Mouse (Mus musculus) layer of hippocampus, adult 11-12 months (tissue): Measurements from ENCODE around the gene Rsad1.

Experiments
- DNase-seq: peaks from one replicate; pipeline ENCODE4 v3.0.0; 2022; ENCODE audit warnings: low spot score

Rsad1 gene

DNA sequence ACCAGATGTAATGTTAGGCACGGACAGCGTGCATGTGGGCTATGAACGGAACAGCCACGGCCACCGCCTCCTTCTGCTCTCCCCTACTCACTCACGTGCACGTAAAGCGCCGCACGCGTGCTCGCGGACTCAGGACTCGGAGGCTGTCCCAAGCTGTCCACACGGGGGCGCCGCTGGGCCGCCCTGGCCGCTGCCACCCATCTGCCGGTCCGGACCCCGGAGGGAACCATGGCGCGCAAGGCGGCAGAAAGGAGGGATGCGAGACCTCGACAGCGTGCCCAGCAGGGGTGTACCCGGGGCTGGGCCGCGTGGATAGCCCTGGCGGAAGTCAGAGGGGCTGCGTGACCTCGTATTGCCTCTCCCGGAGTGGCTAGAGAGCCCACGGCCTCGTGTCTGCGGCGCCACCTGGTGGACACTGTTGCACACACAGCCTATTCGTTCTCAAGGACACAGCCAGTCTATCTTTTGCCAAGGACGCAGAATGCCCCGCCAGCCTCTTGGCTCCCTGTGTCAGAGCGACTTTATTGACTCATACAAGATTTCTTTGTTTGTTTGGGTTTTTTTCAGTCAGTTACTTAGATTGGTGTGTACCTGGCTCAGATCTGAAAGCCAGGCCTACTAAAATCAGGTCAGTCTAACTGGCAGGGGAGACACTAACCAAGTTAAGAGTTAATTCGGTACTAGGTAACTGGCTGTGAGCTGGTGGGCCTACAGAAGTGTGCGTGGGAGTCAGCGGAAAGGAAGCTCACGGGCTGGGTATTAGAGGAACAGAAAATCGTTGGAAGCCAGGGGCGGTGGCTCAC lies at the start of gene Rsad1:
Rsad1 (minus strand) TSS at position 368 of the 803 bp plus-strand sequence.
- peak; percentile 97 for DNase-seq

DNA sequence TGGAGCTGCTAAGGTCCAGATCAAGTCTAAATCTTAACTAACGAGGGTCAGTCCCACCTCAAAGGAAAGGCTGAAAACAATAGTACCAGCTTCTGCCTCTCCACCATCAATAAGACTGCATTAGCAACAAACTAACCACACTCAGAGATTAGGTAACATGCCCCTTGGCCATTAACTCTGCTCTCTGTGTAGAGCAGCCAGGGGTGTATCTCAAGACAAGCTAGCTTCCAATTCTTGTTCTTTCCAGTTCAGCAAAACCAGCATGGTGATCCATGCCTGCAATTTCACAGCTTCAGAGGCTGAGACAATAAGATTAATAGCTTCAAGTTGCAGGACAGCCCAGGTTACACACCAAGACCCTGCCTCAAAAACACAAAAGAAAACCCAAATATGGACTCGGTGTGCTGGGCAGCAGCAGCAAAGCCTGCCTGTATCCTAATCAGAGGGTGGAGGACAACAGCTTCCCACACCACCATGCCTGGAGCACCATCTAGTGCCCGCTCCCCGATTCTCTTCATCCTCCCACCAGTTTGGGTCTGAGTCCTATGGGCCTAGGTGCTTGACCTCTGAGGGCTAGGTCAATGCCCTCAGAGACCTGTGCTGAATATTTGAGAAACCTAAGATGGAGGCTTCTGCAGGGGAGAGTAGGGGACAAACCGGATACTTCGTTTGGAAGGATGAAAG lies 49.5 kb upstream of the Rsad1 start:
- no peak for DNase-seq

DNA sequence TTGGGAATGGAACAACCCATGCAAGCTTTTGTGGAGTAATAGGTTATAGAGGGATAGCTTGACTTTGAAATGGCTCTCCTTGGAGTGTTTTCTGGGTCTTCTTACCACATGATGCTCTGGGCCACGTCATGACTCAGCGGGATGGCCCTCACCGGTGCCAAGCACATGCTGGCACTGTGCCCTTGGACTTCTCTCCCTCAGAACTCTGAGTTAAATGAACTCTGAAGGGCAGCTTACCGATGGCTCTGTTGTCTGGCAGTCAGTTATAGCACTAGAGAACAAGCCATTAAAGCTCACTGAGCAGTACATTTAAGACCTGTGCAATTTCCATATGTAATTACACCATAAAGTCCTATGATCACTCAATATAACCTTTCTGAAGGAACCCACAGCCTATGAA lies 48.3 kb upstream of the Rsad1 start:
- DNase-seq, result no peak

DNA sequence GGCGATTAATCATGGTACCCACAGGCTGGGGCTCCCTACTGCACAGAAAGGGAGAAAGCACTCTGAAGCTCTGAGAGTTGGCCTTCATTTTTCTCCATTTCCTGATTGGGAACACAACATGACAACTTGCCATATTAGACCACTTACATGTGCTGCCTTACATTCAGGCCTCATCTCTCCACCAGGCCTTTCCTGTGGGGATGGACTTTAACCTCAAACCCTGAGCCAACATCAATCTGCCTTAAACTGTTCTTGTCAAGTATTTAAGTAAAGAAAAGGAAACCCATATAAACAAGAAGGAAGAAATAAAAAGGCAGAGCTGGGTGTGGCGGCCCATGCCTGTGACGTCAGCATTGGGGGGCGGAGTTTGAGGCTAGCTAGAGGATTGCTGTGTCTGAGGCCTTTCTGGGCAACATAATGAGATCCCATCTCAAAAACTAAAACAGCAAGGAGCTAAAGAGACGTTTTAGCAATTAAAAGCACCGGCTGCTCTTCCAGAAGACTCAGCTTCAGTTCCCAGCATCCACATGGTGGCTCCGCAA lies 47.3 kb upstream of the Rsad1 start:
- DNase-seq, result no peak

DNA sequence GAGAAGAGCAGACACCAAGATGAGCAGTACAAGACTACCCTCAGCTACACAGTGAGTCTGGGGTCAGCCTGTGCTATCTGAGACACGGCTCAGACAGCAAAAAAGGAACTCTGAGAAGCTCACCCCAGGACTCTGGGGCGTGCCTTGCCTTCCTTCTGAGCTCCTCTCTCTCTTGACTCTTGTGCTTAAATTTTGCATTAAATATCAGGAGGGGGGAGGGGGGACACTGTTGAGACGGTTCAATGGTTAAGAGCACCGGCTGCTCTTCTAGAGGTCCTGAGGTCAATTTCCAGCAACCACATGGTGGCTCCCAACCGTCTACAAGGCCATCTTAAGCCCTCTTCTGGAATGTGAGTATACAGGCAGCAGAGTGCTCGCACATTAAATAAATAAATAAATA lies 38.5 kb upstream of the Rsad1 start:
- no peak for DNase-seq

DNA sequence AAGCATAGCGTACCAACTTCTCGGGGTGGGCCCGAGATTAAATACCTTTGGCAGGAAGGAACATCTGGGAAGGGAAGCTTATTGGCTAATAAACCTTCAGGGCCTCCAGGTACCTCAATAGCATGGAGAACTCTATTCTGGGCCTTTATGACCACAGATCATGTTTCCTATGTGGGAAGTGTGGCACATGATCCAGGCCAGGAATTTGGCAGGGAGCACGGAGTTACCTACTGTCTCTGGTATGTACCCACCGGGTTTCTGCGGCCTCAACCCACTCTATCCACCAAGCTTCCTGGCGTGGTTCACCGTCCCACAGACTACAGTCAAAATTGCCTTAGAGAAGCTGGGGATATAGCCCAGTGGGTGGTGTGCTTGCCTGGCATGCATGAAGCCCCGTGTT lies 36.0 kb upstream of the Rsad1 start:
- no peak for DNase-seq

DNA sequence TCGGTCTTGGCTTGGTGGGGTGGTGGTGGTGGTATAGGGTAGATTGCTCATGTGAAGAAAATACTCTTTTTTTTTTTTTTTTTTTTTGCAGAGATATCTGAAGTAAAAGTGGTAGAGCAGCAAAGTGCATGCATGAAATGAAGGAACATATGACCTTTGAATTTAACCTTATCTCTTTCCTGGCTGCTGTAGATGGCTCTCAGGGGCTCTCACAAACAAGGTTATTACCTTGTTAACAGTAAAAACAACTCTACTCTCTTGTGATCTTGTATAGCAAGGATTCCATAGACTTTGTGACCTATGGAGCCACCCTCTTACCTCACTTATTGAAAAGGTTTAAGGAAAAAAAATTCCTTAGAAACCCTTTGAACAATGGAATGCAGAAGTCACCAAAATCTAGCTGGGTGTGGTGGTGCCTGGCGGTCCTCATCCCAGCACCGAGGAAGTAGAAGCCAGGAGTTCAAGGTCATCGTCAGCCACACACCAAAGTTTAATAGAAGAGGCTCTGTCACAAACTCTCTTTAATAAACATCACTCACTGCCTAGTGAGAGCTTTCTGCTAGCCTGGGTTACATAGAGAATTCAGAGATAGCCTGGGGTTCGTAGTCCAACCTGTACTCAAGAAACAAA lies 31.2 kb upstream of the Rsad1 start:
- no peak for DNase-seq

DNA sequence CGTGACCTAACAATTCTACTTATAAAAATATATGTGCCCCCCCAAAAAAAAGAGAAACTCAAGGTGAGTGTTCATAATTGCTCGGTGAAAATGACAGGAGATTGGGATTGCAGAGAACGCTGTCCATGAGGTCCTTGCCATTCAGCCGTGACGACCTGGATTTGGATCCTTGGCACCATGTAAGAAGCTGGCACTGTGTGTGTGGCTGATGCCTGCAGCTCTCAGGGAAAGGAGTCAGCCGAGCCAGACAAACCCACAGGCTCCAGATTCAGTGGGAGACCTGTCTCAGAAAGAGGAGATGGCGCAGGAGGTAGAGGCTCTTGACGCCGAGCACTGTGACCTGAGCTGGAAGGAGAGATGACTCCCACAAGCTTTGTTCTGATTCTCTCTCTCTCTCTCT lies 27.3 kb upstream of the Rsad1 start:
- DNase-seq, result no peak

DNA sequence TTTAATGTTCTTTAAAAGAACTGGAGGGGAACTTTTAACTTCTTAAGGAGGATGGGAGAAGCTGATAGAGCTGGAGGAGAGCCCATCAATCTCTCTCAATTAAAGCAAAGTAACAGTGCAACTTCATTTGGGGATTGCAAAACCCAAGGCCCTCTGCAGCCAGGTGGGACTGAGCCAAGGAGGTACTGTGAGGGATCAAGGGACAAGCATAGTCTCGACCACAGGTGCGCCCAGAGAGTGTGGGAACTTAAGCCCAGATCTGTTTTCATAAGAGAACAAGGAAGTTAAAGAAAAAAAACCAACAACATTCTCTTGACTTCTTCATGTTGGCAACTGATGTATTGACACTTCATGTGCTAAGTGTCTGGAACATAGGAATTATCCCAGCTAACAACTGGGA lies 26.0 kb upstream of the Rsad1 start:
- DNase-seq, result no peak

DNA sequence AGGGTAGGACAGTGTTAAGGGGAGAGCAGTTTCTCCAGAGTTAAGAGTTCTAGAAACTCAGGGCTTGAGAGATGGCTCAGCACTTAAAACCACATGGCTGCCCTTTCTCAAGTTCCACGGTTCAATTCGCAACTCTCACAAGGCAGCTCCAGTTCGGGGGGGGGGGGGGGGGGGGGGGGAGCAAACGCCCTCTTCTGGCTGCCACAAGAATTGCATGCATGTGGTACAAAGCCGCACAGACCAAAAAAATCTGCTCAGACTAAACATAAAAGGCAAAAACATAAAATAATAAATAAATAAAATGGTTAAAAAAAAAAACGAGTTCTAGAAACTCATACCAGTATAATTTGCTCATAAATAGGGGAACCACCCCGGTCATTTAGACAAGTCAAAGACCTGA lies 25.5 kb upstream of the Rsad1 start:
- DNase-seq, result no peak

DNA sequence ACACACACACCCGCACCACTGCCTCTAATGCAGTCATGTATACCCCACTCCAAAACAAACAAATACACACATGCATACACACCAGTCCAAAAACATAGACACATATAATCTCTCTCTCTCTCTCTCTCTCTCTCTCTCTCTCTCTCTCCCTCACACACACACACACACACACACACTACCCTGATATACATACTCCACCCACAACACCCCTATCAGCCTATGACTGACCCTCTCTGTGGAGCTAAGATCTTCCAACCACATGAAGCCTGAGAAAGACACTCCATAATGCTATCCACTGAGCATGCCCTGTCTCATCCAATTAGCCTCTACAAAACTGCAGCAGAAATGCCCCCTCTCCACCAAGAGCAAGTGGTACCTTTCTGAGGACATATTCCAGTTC lies 22.8 kb upstream of the Rsad1 start:
- no peak for DNase-seq

DNA sequence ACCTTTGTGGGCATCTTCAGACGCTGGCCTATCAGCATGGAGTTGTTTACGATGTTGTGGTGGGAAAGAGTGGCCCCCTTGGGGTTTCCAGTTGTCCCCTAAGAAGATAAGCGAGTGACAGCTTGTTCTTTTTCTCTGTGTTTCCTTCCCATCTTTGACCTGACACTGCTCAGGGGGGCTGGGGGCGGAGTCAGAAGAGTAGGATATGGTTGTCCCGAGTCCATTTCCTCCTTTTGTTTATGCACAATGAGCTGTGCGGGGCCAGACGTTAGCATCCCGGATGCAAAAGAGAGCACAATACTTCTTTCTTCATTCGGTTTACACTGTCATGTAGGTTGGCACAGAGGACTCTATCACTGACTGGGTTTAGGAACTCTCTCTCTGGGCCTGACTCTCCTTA lies 21.6 kb upstream of the Rsad1 start:
- no peak for DNase-seq

DNA sequence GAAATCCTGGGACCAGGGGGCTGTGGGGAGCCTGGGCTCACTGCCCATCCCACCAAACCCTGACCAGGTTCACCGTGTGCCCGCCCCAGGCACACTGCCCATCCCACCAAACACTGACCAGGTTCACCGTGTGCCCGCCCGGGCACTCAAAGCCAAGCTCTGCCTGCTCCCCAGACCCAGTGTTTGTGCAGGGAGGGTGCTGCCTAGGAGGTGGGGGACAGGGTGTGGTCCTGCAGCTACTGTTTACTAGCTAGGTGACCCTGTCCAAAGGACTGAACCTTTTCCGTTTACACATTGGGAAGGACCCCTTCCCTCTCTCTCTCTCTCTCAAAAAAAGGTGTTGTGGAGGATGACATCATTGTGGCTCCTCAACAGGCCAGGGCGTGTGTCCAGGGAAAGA lies 18.3 kb upstream of the Rsad1 start:
- DNase-seq, result no peak

DNA sequence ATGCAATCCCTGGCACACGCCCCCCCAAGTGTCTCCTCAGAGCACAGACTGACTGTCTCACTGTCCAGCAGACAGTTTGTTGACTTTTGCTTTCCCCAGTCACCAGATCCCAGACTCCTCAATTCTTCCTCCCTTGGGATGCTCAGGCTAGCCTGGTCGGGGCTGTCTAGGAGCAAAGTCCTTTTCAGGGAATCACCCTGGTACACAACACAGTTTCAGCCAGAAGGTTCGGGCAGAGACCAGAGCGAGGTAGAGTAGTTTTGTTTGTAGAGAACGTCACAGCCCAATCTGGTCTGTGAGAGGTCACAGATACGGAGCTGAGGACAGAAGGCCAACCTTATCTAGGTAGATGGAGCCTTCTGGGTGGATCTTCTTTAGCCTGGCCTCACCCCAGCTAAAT lies 17.5 kb upstream of the Rsad1 start:
- no peak for DNase-seq

DNA sequence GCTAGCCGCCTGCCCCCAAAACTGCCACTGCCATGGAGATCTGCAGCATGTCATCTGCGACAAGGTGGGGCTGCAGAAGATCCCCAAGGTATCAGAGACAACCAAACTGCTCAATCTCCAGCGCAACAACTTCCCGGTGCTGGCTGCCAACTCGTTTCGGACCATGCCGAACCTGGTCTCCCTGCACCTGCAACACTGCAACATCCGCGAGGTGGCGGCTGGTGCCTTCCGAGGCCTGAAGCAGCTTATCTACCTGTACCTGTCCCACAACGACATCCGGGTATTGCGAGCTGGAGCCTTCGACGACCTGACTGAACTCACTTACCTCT lies 16.1 kb upstream of the Rsad1 start:
- DNase-seq, result no peak

DNA sequence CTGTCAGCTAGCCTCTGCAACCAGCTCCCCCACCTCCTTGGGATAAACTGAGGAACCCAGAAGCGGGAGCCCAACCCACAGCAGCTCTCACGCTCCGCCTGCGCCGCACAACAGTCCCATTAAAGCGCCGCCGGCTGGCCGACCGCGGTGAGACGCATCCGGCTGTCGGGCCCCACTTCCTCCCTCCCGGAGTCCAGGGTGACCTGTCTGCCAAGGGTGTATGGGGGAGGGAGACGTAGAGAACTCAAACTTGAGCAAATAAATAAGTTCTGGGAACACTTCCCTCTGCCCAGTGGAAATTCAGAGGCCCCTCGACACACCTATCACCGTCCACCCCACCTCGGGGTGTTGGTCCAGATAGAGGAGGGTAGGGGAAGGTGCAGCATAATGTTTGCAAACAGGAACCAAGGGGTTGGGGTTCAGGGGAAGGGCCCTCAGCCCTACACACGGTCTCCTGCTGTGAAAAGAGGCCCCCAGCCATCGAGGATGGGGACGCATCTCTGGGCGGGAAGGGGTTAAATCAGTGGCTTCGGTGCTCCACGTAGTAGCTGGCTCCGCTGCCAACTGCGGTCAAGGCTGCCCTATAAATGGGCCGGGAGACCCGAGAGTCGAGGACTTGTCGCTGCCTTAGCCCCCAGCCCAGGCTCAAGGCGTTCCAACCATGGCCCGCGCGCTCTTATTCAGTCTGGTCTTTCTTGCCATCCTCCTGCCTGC lies 15.5 kb upstream of the Rsad1 start, which contains the start of gene Chad:
Chad (plus strand) TSS at position 611 of the 714 bp plus-strand sequence.
- no peak for DNase-seq

DNA sequence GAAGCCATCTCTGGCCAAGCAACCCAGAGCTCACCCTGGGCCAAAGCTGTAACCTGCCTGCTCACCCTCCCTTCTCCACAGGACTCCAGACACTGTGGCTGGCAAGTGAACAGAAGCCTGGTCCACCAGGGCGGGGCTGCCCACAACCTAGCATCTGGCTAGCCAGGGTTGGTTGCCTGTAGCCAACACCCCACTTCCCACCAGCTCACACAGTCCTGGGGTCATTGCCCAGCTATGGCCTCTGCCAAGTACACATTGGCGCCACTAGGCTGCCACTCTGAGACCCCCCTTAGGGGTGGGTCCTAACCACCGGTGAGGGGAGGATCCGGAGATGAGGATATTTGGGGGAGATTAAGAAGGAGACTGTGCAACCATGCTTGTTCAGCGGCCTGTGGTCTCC lies 14.8 kb upstream of the Rsad1 start:
- DNase-seq, result no peak

DNA sequence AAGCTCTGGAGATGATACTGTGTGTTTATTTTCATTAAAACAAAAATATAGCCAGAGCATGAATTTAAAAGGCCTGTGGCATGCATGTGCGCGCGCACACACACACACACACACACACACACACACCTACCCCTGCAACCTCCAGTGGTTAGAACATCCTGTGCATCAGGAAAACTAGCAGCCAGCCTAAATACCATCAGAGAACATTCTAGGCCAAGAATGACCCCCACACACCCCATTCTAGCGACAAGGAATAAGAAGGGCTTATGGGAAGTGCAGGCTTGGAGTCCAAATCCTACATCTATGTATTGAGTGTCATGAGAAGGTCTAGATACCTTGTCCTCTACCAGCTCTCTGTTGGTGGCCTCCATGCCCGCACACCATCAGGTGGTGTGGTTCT lies 14.3 kb upstream of the Rsad1 start:
- DNase-seq, result no peak

DNA sequence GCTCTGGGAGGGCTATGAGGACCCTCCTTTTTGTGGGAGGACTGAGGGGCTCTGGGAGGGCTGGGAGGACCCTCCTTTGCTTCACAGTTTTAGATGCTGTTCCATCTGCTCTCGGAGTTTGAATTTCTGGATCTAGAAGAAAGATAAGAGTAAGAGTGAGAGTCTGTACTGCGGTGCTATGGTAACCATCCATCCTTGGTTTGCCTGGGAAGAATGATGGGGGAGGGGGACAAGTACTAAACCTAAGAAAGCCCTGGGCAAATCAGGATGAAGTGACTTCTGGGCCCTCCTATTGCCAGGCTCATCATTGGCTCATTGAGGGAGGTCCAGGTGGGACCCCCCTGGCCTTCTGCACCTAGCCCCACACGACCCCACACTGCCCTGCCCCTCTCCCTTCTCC lies 9.2 kb upstream of the Rsad1 start:
- DNase-seq, result no peak

DNA sequence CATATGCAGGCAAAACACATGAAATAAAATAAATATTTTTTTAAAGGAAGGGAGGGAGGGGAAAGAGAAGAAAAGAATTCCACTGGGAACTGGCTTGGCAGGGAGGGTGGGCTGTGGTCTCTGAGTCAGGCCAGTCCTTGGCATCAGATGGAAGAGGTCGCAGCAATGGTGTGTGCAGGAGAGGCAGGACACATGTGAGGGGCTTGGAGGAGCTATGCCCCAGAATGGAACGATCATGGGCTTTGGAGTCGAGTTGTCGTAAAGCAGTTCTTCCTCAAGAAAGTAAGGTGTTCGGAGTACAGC lies 1.3 kb upstream of the Rsad1 start:
- no peak for DNase-seq

DNA sequence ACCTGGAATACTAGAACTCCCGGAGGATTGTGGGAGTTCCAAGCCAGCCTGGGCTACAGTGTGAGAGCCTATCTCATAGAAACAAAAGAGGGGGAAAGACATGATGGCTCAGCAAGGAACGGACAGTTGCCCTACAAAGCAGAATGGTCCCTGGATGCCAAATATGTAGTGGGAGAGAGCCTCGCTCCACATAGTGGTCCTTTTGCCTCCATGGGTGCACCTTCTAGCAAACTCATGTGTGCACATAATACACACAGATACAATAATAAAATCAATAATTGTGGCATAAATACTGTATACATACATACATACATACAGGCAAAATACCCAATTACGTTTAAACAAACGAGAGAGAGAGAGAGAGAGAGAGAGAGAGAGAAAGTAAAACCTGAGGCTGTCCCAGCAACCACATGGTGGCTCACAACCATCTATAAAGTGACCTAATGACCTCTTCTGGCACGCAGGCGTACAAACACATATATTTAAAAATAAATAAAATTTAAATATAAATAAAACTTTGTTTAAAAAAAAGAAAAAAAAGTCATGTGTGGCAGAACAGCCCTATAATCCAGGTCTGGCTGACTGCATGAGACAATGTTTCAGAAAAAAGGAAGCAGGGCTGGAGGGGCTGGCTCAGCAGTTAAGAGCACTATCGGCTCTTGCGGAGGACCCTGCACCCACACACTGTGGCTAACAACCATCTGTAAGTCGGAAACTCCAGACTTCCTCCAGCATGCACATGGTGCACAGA lies 811 bp upstream of the Rsad1 start:
- DNase-seq, result peak; percentile 45
